Comparison of ENCODE assay signal across 8 mouse cellular contexts in genomic region chr7:120635362-120635781, GRCm38 (mm10). TPM values are rescaled to one million over a fixed set of nuclear protein-coding genes. Genes with fewer than 3 reads are reported as not detected.
DNase-seq lines count a peak whose midpoint lies in the region; ATAC-seq and TF ChIP-seq lines count a peak whose summit lies in the region.

No protein-coding gene starts in this region.

- H3K27ac ChIP-seq in liver, adult 2 months (replicated peaks; ENCODE audit: insufficient read depth, low read depth, low read length), result peak overlapping the region; percentile 93
- H3K27ac ChIP-seq in embryonic facial prominence, embryonic 14.5 days (replicated peaks; ENCODE audit: low read depth, low read length), result peak overlapping the region; percentile 96
- H3K27ac ChIP-seq in limb, embryonic 11.5 days (replicated peaks; ENCODE audit: low read depth, low read length), result peak overlapping the region; percentile 85; the same call in 1 of the 2 replicates
- H3K27ac ChIP-seq in neural tube, embryonic 15.5 days (replicated peaks), result peak overlapping the region; percentile 93

- DNase-seq in liver, adult 2 months (ENCODE audit: extremely low read depth, low read depth, low spot score), result peak; percentile 62
- DNase-seq in liver, result no peak
- DNase-seq in embryonic facial prominence, embryonic 14.5 days (ENCODE audit: low spot score), result no peak
- DNase-seq in limb, embryonic 11.5 days (ENCODE audit: low spot score), result no peak
- DNase-seq in left cerebral cortex, postnatal 25 days (ENCODE audit: low spot score in 2 of 2), result no peak
- no peak for DNase-seq in urinary bladder, postnatal 4 days (ENCODE audit: low spot score in 2 of 2)
- no peak for DNase-seq in adrenal gland, postnatal 36 days

- H3K79me2 ChIP-seq in liver, adult 2 months (ENCODE audit: control insufficient read depth, insufficient read depth, low read length), result peaks cover 16% of the 10 kb centered on the region; the same call in 1 of the 2 replicates

- no peak for TF ChIP-seq CTCF in liver, adult 2 months (IDR thresholded peaks at IDR 0.05; ENCODE audit: low read depth, low read length)

- TF ChIP-seq POLR2A in liver, adult 2 months (IDR thresholded peaks at IDR 0.05; ENCODE audit: extremely low read depth, insufficient read depth, low read length), result no peak

- intact Hi-C loops in left cerebral cortex, postnatal 25 days (cut with DNase I), result loop anchor here (1.0 to 10.0 kb wide), 4 partner anchors 188 to 1009 kb away; partner anchors contain the start of gene Polr3e

- WGBS in liver, adult 2 months, result under 1% methylated on average over 32 of the region's 32 CpGs
- WGBS in embryonic facial prominence, embryonic 14.5 days, result 0% methylated on average over 28 of the region's 32 CpGs
- under 1% methylated on average over 32 of the region's 32 CpGs for WGBS in limb, embryonic 11.5 days
- WGBS in neural tube, embryonic 15.5 days, result under 1% methylated on average over 32 of the region's 32 CpGs

- H3K36me3 ChIP-seq in liver, adult 2 months (ENCODE audit: control insufficient read depth, insufficient read depth, low read length), result peaks cover 24% of the 10 kb centered on the region; the same call in 1 of the 2 replicates
- H3K36me3 ChIP-seq in embryonic facial prominence, embryonic 14.5 days (ENCODE audit: control insufficient read depth, insufficient read depth, low read length), result peaks cover 29% of the 10 kb centered on the region
- peaks cover 4% of the 10 kb centered on the region; the same call in 1 of the 2 replicates for H3K36me3 ChIP-seq in limb, embryonic 11.5 days (ENCODE audit: control insufficient read depth, insufficient read depth, low read length)
- H3K36me3 ChIP-seq in neural tube, embryonic 15.5 days, result peaks cover 25% of the 10 kb centered on the region

- peak; percentile 65 for ATAC-seq in embryonic facial prominence, embryonic 14.5 days (ENCODE audit: low read depth)
- peak; percentile 80 for ATAC-seq in limb, embryonic 11.5 days (ENCODE audit: insufficient number of reproducible peaks, low FRiP score, low TSS enrichment, low read depth)
- peak; percentile 88 for ATAC-seq in neural tube, embryonic 15.5 days (ENCODE audit: low FRiP score)

- peak overlapping the region; percentile 94 for H3K4me3 ChIP-seq in liver, adult 2 months (ENCODE audit: insufficient read depth, low read depth, low read length)
- H3K4me3 ChIP-seq in embryonic facial prominence, embryonic 14.5 days (ENCODE audit: low read depth, low read length), result peak overlapping the region; percentile 97
- peak overlapping the region; percentile 94 for H3K4me3 ChIP-seq in limb, embryonic 11.5 days (ENCODE audit: low read depth, low read length)
- H3K4me3 ChIP-seq in neural tube, embryonic 15.5 days (replicated peaks), result peak overlapping the region; percentile 99

- peak overlapping the region; percentile 96 for H3K9ac ChIP-seq in liver, adult 2 months (ENCODE audit: low read depth, low read length)
- H3K9ac ChIP-seq in embryonic facial prominence, embryonic 14.5 days (ENCODE audit: low read depth, low read length), result peak overlapping the region; percentile 97
- H3K9ac ChIP-seq in limb, embryonic 11.5 days (ENCODE audit: low read length), result peak overlapping the region; percentile 92
- peak overlapping the region; percentile 99 for H3K9ac ChIP-seq in neural tube, embryonic 15.5 days (replicated peaks)

- no peaks in the 10 kb centered on the region for H3K9me3 ChIP-seq in embryonic facial prominence, embryonic 14.5 days (ENCODE audit: control insufficient read depth, low read length)
- H3K9me3 ChIP-seq in limb, embryonic 11.5 days (ENCODE audit: control insufficient read depth, low read length), result no peaks in the 10 kb centered on the region
- H3K9me3 ChIP-seq in neural tube, embryonic 15.5 days (replicated peaks), result no peaks in the 10 kb centered on the region

- no peaks in the 10 kb centered on the region for H3K27me3 ChIP-seq in liver, adult 2 months (ENCODE audit: control insufficient read depth, insufficient read depth, low read length)
- H3K27me3 ChIP-seq in embryonic facial prominence, embryonic 14.5 days (replicated peaks; ENCODE audit: control insufficient read depth, insufficient read depth, low read length), result no peaks in the 10 kb centered on the region
- H3K27me3 ChIP-seq in limb, embryonic 11.5 days (ENCODE audit: control insufficient read depth, insufficient read depth, low read length), result no peaks in the 10 kb centered on the region
- no peaks in the 10 kb centered on the region for H3K27me3 ChIP-seq in neural tube, embryonic 15.5 days (replicated peaks)

- peaks cover 8% of the 10 kb centered on the region for H3K4me1 ChIP-seq in liver, adult 2 months (ENCODE audit: control insufficient read depth, insufficient read depth, low read length)
- peaks cover 15% of the 10 kb centered on the region for H3K4me1 ChIP-seq in embryonic facial prominence, embryonic 14.5 days (ENCODE audit: control insufficient read depth, insufficient read depth, low read length)
- H3K4me1 ChIP-seq in limb, embryonic 11.5 days (ENCODE audit: control insufficient read depth, insufficient read depth, low read length), result no peaks in the 10 kb centered on the region; the same call in 1 of the 2 replicates
- peaks cover 23% of the 10 kb centered on the region for H3K4me1 ChIP-seq in neural tube, embryonic 15.5 days

- H3K4me2 ChIP-seq in embryonic facial prominence, embryonic 14.5 days (ENCODE audit: low read depth, low read length), result peak overlapping the region; percentile 90
- peak overlapping the region; percentile 79 for H3K4me2 ChIP-seq in limb, embryonic 11.5 days (ENCODE audit: low read depth, severe bottlenecking)
- H3K4me2 ChIP-seq in neural tube, embryonic 15.5 days, result peak overlapping the region; percentile 82

RNA-seq across cellular contexts. Expression of gene Uqcrc2, which starts 0.4 kb away (rescaled TPM):
- 275 and 293 TPM in 2 replicates for total RNA-seq in liver, adult 2 months (2014; rRNA removed)
- polyA plus RNA-seq in liver, adult 2 months (2012; rRNA removed), result 89.6 and 90.8 TPM in 2 replicates
- polyA plus RNA-seq in embryonic facial prominence, embryonic 14.5 days (2014; fragmentation: Nextera tagmentation; extraction: Ambion mirVana), result 219 and 221 TPM in 2 replicates
- polyA plus RNA-seq in limb, embryonic 11.5 days (2014; fragmentation: Nextera tagmentation; extraction: Ambion mirVana), result 206 and 216 TPM in 2 replicates
- polyA plus RNA-seq in neural tube, embryonic 15.5 days (2015; fragmentation: Nextera tagmentation; extraction: Ambion mirVana), result 244 and 245 TPM in 2 replicates
- total RNA-seq in left cerebral cortex, postnatal 25 days (2021), result 100 to 1,000 TPM; 230 to 246 TPM
- total RNA-seq in adrenal gland, postnatal 36 days (2021), result 100 to 1,000 TPM; 369 to 403 TPM

RNA-seq across cellular contexts. Expression of gene Pdzd9, which starts 34.8 kb away (rescaled TPM):
- not detected in 2 replicates for total RNA-seq in liver, adult 2 months (2014; rRNA removed)
- polyA plus RNA-seq in liver, adult 2 months (2012; rRNA removed), result not detected in 2 replicates
- polyA plus RNA-seq in embryonic facial prominence, embryonic 14.5 days (2014; fragmentation: Nextera tagmentation; extraction: Ambion mirVana), result 0.42 and 0.61 TPM in 2 replicates
- polyA plus RNA-seq in limb, embryonic 11.5 days (2014; fragmentation: Nextera tagmentation; extraction: Ambion mirVana), result 0.41 and 0.70 TPM in 2 replicates
- polyA plus RNA-seq in neural tube, embryonic 15.5 days (2015; fragmentation: Nextera tagmentation; extraction: Ambion mirVana), result 0.40 and 0.42 TPM in 2 replicates
- total RNA-seq in left cerebral cortex, postnatal 25 days (2021), result not detected
- not detected for total RNA-seq in adrenal gland, postnatal 36 days (2021)

RNA-seq across cellular contexts. Expression of gene Mosmo, which starts 42.0 kb away (rescaled TPM):
- 9.7 and 13.6 TPM in 2 replicates for total RNA-seq in liver, adult 2 months (2014; rRNA removed)
- 15.9 and 16.2 TPM in 2 replicates for polyA plus RNA-seq in liver, adult 2 months (2012; rRNA removed)
- 14.2 and 15.6 TPM in 2 replicates for polyA plus RNA-seq in embryonic facial prominence, embryonic 14.5 days (2014; fragmentation: Nextera tagmentation; extraction: Ambion mirVana)
- polyA plus RNA-seq in limb, embryonic 11.5 days (2014; fragmentation: Nextera tagmentation; extraction: Ambion mirVana), result 15.8 and 18.1 TPM in 2 replicates
- 11.2 and 11.8 TPM in 2 replicates for polyA plus RNA-seq in neural tube, embryonic 15.5 days (2015; fragmentation: Nextera tagmentation; extraction: Ambion mirVana)
- total RNA-seq in left cerebral cortex, postnatal 25 days (2021), result 10 to 100 TPM; 70.4 to 83.7 TPM
- 10 to 100 TPM; 46.1 TPM for total RNA-seq in adrenal gland, postnatal 36 days (2021)
